Mouse (Mus musculus) lung, adult 2 months (tissue): ENCODE measurements around the gene Col4a2. TPM values are rescaled to one million over a fixed set of nuclear protein-coding genes. Genes with fewer than 3 reads are reported as not detected.

ENCODE experiments used
- DNase-seq: peaks from one replicate; pipeline ENCODE4 v3.0.0; 2022
- H3K4me1 ChIP-seq: fragments of 200-500 bp; 2 replicates; pipeline ENCODE4 v1.6.1; 2011; ENCODE audit warnings: low read length; ENCODE audit not compliant: control insufficient read depth, insufficient read depth
- H3K4me3 ChIP-seq: fragments of 200-500 bp; replicated peaks from 2 replicates; pipeline ENCODE3; 2011; ENCODE audit warnings: low read depth, mild to moderate bottlenecking, control low read depth, low read length; ENCODE audit errors: extremely low read depth
- CTCF ChIP-seq: fragments of 200-500 bp; IDR thresholded peaks from 2 replicates; pipeline ENCODE4 v1.5.1; 2011; ENCODE audit warnings: mild to moderate bottlenecking, low read length, control low read depth; ENCODE audit not compliant: insufficient read depth
- POLR2A ChIP-seq: fragments of 200-500 bp; IDR thresholded peaks from 2 replicates; pipeline ENCODE4 v1.6.1; 2011; ENCODE audit warnings: low read depth, mild to moderate bottlenecking, control low read depth, low read length, borderline replicate concordance; ENCODE audit errors: extremely low read depth
- WGBS: fragments of 180-500 bp; shearing (Covaris S2); methylation state at CpG from one replicate; pipeline ENCODE4 v1.1.7; 2018; 5-methylcytosine and 5-hydroxymethylcytosine counted together
- polyA plus RNA-seq: library from polyadenylated mRNA; depleted of rRNA; stranded (reverse); fragments of >200 nt; gene quantifications from 2 replicates; pipeline ENCODE4 v1.2.3, GENCODE M21; 2012; rRNA removed

Gene Col4a2
- polyA plus RNA-seq = 219 and 237 TPM in 2 replicates

DNA sequence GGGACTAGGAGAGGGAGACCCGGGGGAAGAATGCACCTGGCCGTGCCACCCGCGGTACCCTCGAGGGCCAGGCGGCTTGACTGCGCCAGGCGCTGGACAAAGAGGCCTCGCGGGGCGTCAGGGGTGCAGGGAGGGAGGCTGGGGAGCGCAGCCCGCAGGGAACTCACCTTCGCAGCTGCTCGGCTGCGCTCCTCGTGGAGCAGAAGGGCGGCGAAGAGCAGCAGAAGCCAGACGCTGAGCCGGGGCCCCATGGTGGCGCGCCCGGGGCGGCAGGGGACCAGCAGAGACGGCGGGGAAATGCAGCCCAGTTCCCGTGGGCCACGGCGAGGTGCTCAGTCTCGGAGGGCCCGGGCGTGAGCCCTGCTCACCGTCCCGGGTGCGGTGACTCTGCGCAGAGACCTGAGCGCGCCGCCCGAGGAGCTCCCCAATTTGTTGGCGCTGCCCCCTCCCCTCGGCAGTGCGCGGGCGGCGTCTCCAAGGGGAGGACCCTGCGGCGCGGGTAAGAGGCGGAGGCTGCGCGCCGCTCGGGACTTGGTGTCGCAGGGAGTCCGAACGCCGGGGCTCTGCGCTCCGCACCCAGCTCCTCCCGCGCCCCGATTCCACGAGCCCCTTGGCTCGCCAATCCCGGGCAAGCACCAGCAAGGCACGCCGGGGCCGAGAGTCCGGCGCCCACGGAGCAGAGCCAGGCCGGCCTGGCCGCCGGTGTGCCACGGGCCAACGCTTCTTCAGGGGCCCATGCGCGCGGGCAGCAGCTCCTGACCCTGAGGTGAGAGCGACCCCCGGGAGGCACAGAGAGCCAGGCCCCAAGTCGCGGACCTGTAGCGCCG lies at the start of gene Col4a2, which contains the start of gene Col4a1:
Gene Col4a2, plus strand, starts transcription at position 457 of the 827 bp plus-strand sequence.
Gene Col4a1, minus strand, starts transcription at position 478 of the 827 bp plus-strand sequence.
- peaks cover 46% of the 10 kb centered on the region for H3K4me1 ChIP-seq
- H3K4me3 ChIP-seq = peak within 1 kb of the TSS; percentile 82
- WGBS = under 1% methylated on average over 87 of the region's 87 CpGs
- peak; percentile 83 for DNase-seq
- TF ChIP-seq POLR2A (peak; percentile 82; the same call in 1 of the 2 replicates), CTCF (no peak)

- WGBS = 70% methylated on average over 6 of the region's 6 CpGs
- H3K4me3 ChIP-seq = no peak overlapping the region
- TF ChIP-seq POLR2A = no peak
- TF ChIP-seq CTCF = no peak
- no peak for DNase-seq
- peaks cover 36% of the 10 kb centered on the region for H3K4me1 ChIP-seq
Measured at GRCm38 (mm10) chr8:11263848-11264247, 48.8 kb upstream of the Col4a2 start.

DNA sequence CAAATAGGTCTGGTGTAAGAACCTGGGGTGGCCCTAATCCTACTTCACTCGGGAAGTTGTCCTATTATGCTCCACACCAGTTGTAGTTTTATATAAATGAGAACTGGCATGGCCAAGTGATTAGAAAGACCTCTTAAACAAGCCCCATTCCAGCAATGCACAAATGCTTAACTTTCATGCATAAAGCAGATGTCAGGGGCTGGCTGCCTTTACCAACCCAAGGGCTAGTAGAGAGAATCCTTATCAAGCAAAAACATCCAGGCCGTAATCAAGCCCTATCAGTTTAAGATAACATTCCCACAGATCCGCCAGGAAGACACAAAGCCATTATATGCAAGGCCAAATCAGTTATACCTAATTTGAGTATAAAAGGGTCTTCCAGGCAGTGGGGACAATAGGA lies 46.6 kb upstream of the Col4a2 start:
- no peak for DNase-seq
- Histone ChIP-seq H3K4me3 (no peak overlapping the region), H3K4me1 (peaks cover 37% of the 10 kb centered on the region)
- TF ChIP-seq POLR2A (no peak), CTCF (no peak)
- WGBS = 63% methylated on average over 3 of the region's 3 CpGs

DNA sequence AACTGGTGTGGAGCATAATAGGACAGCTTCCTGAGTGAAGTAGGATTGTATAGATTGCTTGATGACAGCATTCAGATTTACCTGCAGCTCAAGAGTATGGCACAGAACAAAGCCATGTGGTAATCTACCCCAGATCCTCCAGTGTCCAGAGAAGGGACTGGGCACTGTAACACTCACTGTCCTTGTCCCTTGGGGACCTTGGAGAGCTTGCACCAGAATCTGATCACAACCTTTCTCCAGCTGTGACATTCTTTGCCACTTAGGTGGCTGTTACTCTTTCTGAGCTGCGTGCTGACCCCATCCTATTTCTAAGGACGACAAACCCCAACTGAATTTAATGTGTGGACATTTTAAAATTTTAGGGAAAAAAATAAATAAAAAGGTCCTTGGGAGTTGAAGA lies 46.1 kb upstream of the Col4a2 start:
- TF ChIP-seq CTCF = no peak
- TF ChIP-seq POLR2A = no peak
- no peak for DNase-seq
- WGBS = 83% methylated on average over 2 of the region's 2 CpGs
- Histone ChIP-seq H3K4me3 (no peak overlapping the region), H3K4me1 (peaks cover 39% of the 10 kb centered on the region)

DNA sequence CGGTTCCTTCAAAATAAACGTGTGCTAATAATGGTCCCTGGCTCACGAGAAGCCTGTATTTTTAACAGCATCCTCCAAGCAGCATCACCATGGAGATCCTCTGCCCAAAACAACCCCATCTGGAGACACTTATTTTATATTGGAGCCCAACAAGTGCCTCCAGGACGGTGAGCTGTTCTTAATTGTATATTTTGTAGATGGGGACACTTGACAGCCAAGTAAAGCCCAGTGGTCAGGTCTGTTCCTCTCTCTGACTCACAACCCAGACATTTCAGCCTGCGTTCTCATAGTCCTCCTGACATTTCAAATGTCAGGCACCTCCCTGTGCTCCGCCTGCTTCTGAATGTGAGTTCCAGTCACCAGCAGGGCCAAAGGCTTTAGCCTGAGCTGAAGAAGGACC lies 43.9 kb upstream of the Col4a2 start:
- no peak for DNase-seq
- Histone ChIP-seq H3K4me1 (peaks cover 39% of the 10 kb centered on the region), H3K4me3 (no peak overlapping the region)
- TF ChIP-seq POLR2A = no peak
- no peak for TF ChIP-seq CTCF
- 53% methylated on average over 6 of the region's 6 CpGs for WGBS

DNA sequence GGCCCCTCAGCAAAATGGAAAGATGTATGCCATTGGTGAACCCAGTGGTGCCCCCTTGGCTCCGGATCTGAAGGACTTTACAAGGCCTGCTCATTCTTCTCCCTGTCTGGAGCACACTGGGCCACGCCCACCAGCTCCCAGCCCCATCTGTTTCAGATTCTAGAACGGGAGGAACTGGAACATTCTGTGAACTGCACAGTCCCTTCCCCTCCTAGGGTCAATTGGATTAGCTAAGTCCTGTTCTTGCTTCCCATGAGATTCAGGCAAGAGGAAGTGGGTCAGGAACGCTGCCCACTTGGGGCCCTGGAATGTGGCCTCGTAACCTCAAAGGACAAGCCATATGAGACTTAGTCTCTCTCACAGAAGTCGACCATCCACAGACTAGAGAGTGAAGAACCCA lies 41.8 kb upstream of the Col4a2 start:
- Histone ChIP-seq H3K4me1 (peaks cover 53% of the 10 kb centered on the region), H3K4me3 (no peak overlapping the region)
- TF ChIP-seq CTCF = no peak
- TF ChIP-seq POLR2A = no peak
- WGBS = 32% methylated on average over 6 of the region's 6 CpGs
- no peak for DNase-seq

DNA sequence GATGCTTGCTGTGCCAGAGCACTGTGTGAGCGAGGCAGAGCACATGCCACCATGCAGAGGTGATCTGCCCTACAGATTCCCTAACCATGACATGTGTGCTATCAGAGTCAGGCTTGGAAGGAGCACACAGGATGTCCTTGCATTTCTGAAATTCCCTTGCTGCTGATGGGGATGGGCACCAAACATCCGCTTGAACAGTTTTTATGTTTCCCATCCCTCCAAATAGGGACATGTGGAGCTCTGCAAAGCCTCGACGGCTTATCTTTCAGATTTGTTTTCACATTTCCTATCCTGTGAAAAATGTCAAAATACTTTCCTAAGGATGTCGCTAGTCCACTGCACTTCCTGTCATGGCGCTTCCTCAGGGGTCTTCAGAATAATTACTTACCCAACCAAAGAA lies 40.4 kb upstream of the Col4a2 start:
- 46% methylated on average over 6 of the region's 6 CpGs for WGBS
- Histone ChIP-seq H3K4me3 (no peak overlapping the region), H3K4me1 (peaks cover 60% of the 10 kb centered on the region)
- DNase-seq = no peak
- no peak for TF ChIP-seq CTCF
- TF ChIP-seq POLR2A = no peak

- DNase-seq = no peak
- TF ChIP-seq CTCF (no peak), POLR2A (no peak)
- Histone ChIP-seq H3K4me1 (peaks cover 63% of the 10 kb centered on the region), H3K4me3 (no peak overlapping the region)
- WGBS = 66% methylated on average over 15 of the region's 15 CpGs
Measured at GRCm38 (mm10) chr8:11273506-11274158, 39.0 kb upstream of the Col4a2 start.

GRCm38 (mm10) chr8:11274415-11274814 lies 38.2 kb upstream of the Col4a2 start:
- Histone ChIP-seq H3K4me3 (no peak overlapping the region), H3K4me1 (peaks cover 61% of the 10 kb centered on the region)
- no peak for TF ChIP-seq POLR2A
- no peak for TF ChIP-seq CTCF
- whole genome bisulfite sequencing = 59% methylated on average over 7 of the region's 7 CpGs
- DNase-seq = no peak
